Mouse (Mus musculus) testis, adult 2 months (tissue): ENCODE measurements at regions not wholly inside any gene's neighbourhood (a gene's known extent, or its start where the extent isn't known, plus 50 kb on each side); places are given as distances from the start of the nearest gene placed in this dataset.

Experiments used
- H3K27ac ChIP-seq: fragments of 200-500 bp; 2 replicates; pipeline ENCODE4 v1.5.1; 2012; ENCODE audit warnings: low read depth, low read length; ENCODE audit not compliant: control insufficient read depth, insufficient read depth
- H3K27me3 ChIP-seq: fragments of 200-500 bp; 2 replicates; pipeline ENCODE4 v1.6.1; 2012; ENCODE audit warnings: mild to moderate bottlenecking, low read length, moderate library complexity; ENCODE audit not compliant: control insufficient read depth, insufficient read depth
- H3K36me3 ChIP-seq: fragments of 200-500 bp; 2 replicates; pipeline ENCODE4 v1.6.1; 2012; ENCODE audit warnings: mild to moderate bottlenecking, low read length; ENCODE audit not compliant: control insufficient read depth, insufficient read depth
- H3K4me1 ChIP-seq: fragments of 200-500 bp; 2 replicates; pipeline ENCODE4 v1.6.1; 2012; ENCODE audit warnings: low read length; ENCODE audit not compliant: control insufficient read depth, insufficient read depth
- H3K4me3 ChIP-seq: fragments of 200-500 bp; 2 replicates; pipeline ENCODE4 v1.5.1; 2012; ENCODE audit warnings: low read depth, mild to moderate bottlenecking, low read length, moderate library complexity, mixed read lengths; ENCODE audit not compliant: control insufficient read depth
- CTCF ChIP-seq: fragments of 200-500 bp; IDR thresholded peaks from 2 replicates; pipeline ENCODE4 v1.5.1; 2012; ENCODE audit warnings: low read depth, mild to moderate bottlenecking, inconsistent platforms, low read length, moderate library complexity; ENCODE audit not compliant: control insufficient read depth, insufficient read depth, insufficient replicate concordance
- POLR2A ChIP-seq: fragments of 200-500 bp; IDR thresholded peaks from 2 replicates; pipeline ENCODE4 v1.6.1; 2012; ENCODE audit warnings: low read depth, mild to moderate bottlenecking, inconsistent platforms, low read length, moderate library complexity; ENCODE audit not compliant: control insufficient read depth

- TF ChIP-seq POLR2A, result no peak
- no peak for TF ChIP-seq CTCF
- no peak overlapping the region for H3K27ac ChIP-seq
- H3K4me1 ChIP-seq, result no peaks in the 10 kb centered on the region
- H3K4me3 ChIP-seq, result no peak overlapping the region
- no peaks in the 10 kb centered on the region for H3K27me3 ChIP-seq
- H3K36me3 ChIP-seq, result no peaks in the 10 kb centered on the region
Observed at GRCm38 (mm10) chr1:186505051-186505711, 200.6 kb downstream of the Tgfb2 start.

- TF ChIP-seq CTCF, result no peak
- TF ChIP-seq POLR2A, result no peak
- Histone ChIP-seq H3K4me3 (no peak overlapping the region), H3K36me3 (no peaks in the 10 kb centered on the region), H3K4me1 (no peaks in the 10 kb centered on the region), H3K27me3 (no peaks in the 10 kb centered on the region), H3K27ac (no peak overlapping the region)
Observed at GRCm38 (mm10) chr1:186501726-186502125, 204.1 kb downstream of the Tgfb2 start.

- Histone ChIP-seq H3K36me3 (no peaks in the 10 kb centered on the region), H3K27me3 (no peaks in the 10 kb centered on the region), H3K4me3 (no peak overlapping the region), H3K27ac (no peak overlapping the region), H3K4me1 (no peaks in the 10 kb centered on the region)
- TF ChIP-seq POLR2A (no peak), CTCF (no peak)
Observed at GRCm38 (mm10) chr1:186497872-186498271, 207.9 kb downstream of the Tgfb2 start.

- no peak overlapping the region for H3K4me3 ChIP-seq
- H3K27ac ChIP-seq, result no peak overlapping the region
- no peak for TF ChIP-seq CTCF
- H3K27me3 ChIP-seq, result no peaks in the 10 kb centered on the region
- H3K4me1 ChIP-seq, result no peaks in the 10 kb centered on the region
- H3K36me3 ChIP-seq, result no peaks in the 10 kb centered on the region
Observed at GRCm38 (mm10) chr1:186497333-186497732, 208.5 kb downstream of the Tgfb2 start.

- H3K4me3 ChIP-seq, result no peak overlapping the region
- TF ChIP-seq POLR2A (no peak), CTCF (no peak)
- no peaks in the 10 kb centered on the region for H3K36me3 ChIP-seq
- no peaks in the 10 kb centered on the region for H3K4me1 ChIP-seq
- H3K27me3 ChIP-seq, result no peaks in the 10 kb centered on the region
- no peak overlapping the region for H3K27ac ChIP-seq
Observed at GRCm38 (mm10) chr1:186494411-186494783, 211.4 kb downstream of the Tgfb2 start.

GRCm38 (mm10) chr1:186493664-186494410 is 212.0 kb downstream of the Tgfb2 start:
- H3K27ac ChIP-seq, result no peak overlapping the region
- H3K4me3 ChIP-seq, result no peak overlapping the region
- H3K27me3 ChIP-seq, result no peaks in the 10 kb centered on the region
- no peak for TF ChIP-seq POLR2A
- TF ChIP-seq CTCF, result no peak
- H3K36me3 ChIP-seq, result no peaks in the 10 kb centered on the region
- no peaks in the 10 kb centered on the region for H3K4me1 ChIP-seq

- Histone ChIP-seq H3K4me1 (no peaks in the 10 kb centered on the region), H3K27me3 (no peaks in the 10 kb centered on the region), H3K27ac (no peak overlapping the region), H3K36me3 (no peaks in the 10 kb centered on the region), H3K4me3 (no peak overlapping the region)
- TF ChIP-seq POLR2A (no peak), CTCF (no peak)
Observed at GRCm38 (mm10) chr1:186482177-186482576, 223.6 kb downstream of the Tgfb2 start.
